Mouse (Mus musculus) midbrain, embryonic 14.5 days (tissue): ENCODE results near the gene Wbp2. TPM values are rescaled to one million over a fixed set of nuclear protein-coding genes. Genes with fewer than 3 reads are reported as not detected.
A peak's percentile ranks its signal among the peaks of the same experiment; 100 is the strongest.

ENCODE experiments used
- ATAC-seq: fragments of 200-750 bp; cut with Nextera tagmentation; 2 replicates; pipeline ENCODE4 v1.8.0; 2017; ENCODE audit warnings: moderate number of reproducible peaks, moderate library complexity; ENCODE audit not compliant: low FRiP score, low TSS enrichment
- DNase-seq: peaks from one replicate; pipeline ENCODE4 v3.0.0-alpha.2; 2015
- H3K27ac ChIP-seq: fragments of 300-500 bp; sonication (generic); replicated peaks from 2 replicates; pipeline ENCODE4 v1.5.1; 2014; ENCODE audit warnings: mild to moderate bottlenecking, low read depth, low read length, moderate library complexity
- H3K27me3 ChIP-seq: fragments of 300-500 bp; sonication (generic); 2 replicates; pipeline ENCODE4 v1.6.1; 2014; ENCODE audit warnings: low read length, control low read depth, mixed read lengths; ENCODE audit not compliant: control insufficient read depth, insufficient read depth
- H3K36me3 ChIP-seq: fragments of 300-500 bp; sonication (generic); 2 replicates; pipeline ENCODE4 v1.6.1; 2014; ENCODE audit warnings: low read length, control low read depth; ENCODE audit not compliant: control insufficient read depth, insufficient read depth
- H3K4me1 ChIP-seq: fragments of 300-500 bp; sonication (generic); 2 replicates; pipeline ENCODE4 v1.6.1; 2014; ENCODE audit warnings: mild to moderate bottlenecking, antibody characterized with exemption, low read length, control low read depth; ENCODE audit not compliant: control insufficient read depth, insufficient read depth
- H3K4me2 ChIP-seq: fragments of 300-500 bp; sonication (generic); 2 replicates; pipeline ENCODE4 v1.6.1; 2014; ENCODE audit warnings: mild to moderate bottlenecking, low read length, moderate library complexity
- H3K4me3 ChIP-seq: fragments of 300-500 bp; sonication (generic); replicated peaks from 2 replicates; pipeline ENCODE4 v1.5.1; 2014; ENCODE audit warnings: low read depth, low read length
- H3K9ac ChIP-seq: fragments of 300-500 bp; sonication (generic); replicated peaks from 2 replicates; pipeline ENCODE4 v1.6.1; 2014; ENCODE audit warnings: mild to moderate bottlenecking, low read length, moderate library complexity
- H3K9me3 ChIP-seq: fragments of 300-500 bp; sonication (generic); 2 replicates; pipeline ENCODE4 v1.6.1; 2016; ENCODE audit warnings: low read length, control low read depth, mixed read lengths; ENCODE audit not compliant: control insufficient read depth
- WGBS: fragments of 180-500 bp; shearing (Covaris S2); extraction: QIAGEN DNeasy Blood & Tissue Kit; methylation state at CpG from one replicate; pipeline ENCODE4 v1.1.7; 2014; 5-methylcytosine and 5-hydroxymethylcytosine counted together
- polyA plus RNA-seq: library from polyadenylated mRNA; unstranded; fragments of >200 nt; fragmentation: Nextera tagmentation; extraction: Ambion mirVana; gene quantifications from 2 replicates; pipeline ENCODE4 v1.2.1, GENCODE M21; 2014

The Wbp2 gene
- polyA plus RNA-seq, 1 experiment from 2014 or later: 160 TPM

DNA sequence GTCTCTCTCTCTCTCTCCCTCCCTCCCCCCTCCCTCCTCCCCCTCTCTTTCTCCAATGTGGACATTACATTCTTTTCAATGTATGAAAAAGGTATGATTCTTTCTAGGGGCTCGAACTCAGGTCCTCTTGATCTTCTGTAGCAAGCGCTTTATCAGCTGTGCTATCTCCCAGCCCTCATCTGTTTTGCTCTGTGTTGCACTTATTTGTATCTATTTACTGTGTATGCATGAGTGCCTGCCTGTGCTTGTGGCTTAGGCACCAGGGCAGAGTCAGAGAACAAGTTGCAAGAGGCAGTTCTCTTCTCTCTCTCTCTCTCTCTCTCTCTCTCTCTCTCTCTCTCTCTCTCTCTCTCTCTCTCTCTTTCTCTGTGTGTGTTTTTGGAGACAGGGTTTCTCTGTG is 18.3 kb upstream of the Wbp2 start:
- H3K9me3 ChIP-seq: no peaks in the 10 kb centered on the region
- no peak overlapping the region for H3K9ac ChIP-seq
- H3K4me2 ChIP-seq: no peak overlapping the region
- H3K4me1 ChIP-seq: peaks cover 18% of the 10 kb centered on the region
- no peak overlapping the region for H3K4me3 ChIP-seq
- H3K27me3 ChIP-seq: peaks cover 46% of the 10 kb centered on the region
- no peaks in the 10 kb centered on the region for H3K36me3 ChIP-seq
- ATAC-seq (no peak), DNase-seq (no peak)
- WGBS: 92% methylated on average over 2 of the region's 2 CpGs
- no peak overlapping the region for H3K27ac ChIP-seq

DNA sequence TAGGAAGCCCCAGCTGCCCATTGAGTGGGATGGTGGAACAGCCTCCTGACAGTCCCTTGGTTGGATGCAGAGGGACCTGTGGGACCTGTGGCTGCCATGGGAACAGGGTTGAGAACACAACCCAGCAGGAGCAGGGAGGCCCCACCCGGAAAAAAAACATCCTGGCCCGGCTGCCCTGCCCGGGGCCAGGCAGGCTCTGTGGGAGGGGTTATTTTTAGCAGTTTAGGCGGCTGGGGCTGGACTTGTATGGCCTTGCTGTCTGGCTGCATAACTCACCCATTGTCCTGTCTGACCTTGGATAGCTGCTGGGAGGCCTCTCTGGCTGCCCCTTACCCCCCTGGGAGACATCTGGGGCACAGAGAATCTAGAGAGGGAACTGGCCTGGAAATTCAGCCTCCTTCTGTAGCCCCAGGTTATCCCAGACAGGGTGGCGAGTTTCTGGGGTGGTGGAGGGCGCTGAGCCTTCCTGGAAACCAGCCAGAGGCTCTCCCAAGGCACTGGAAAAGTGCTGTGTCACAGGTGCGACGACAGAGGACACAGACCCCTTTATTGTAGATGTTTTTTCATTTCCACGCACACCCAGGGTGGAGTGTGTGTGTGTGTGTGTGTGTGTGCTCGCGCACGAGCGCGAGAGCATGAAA is 17.3 kb upstream of the Wbp2 start:
- no peak for ATAC-seq
- H3K9ac ChIP-seq: no peak overlapping the region
- no peaks in the 10 kb centered on the region for H3K9me3 ChIP-seq
- no peak for DNase-seq
- peaks cover 37% of the 10 kb centered on the region for H3K27me3 ChIP-seq
- H3K27ac ChIP-seq: no peak overlapping the region
- H3K4me1 ChIP-seq: peaks cover 14% of the 10 kb centered on the region; the same call in 1 of the 2 replicates
- 43% methylated on average over 14 of the region's 14 CpGs for WGBS
- no peaks in the 10 kb centered on the region for H3K36me3 ChIP-seq
- H3K4me3 ChIP-seq: no peak overlapping the region
- no peak overlapping the region for H3K4me2 ChIP-seq

DNA sequence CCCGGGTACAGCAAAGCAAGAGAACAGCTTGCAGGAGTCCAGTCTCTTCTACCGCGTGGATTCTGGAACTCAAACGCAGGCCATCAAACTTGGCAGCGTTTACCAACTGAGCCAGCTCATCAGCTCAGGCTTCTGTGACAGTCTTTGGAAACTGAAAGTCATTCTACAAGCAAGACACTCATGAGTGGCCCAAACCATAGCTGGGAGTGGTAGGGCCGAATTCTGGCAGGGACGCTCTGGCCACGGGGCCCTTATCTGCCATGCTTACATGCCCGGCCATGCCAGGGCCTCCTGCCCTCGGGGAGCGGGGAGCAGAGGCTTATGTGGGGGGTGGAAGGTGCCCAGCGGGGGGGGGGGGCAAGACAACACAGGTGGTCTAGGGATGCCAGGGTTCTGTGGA is 16.8 kb upstream of the Wbp2 start:
- 78% methylated on average over 12 of the region's 12 CpGs for WGBS
- H3K27ac ChIP-seq: no peak overlapping the region; the same call in 1 of the 2 replicates
- H3K4me1 ChIP-seq: peaks cover 14% of the 10 kb centered on the region; the same call in 1 of the 2 replicates
- H3K4me2 ChIP-seq: no peak overlapping the region
- H3K27me3 ChIP-seq: peaks cover 31% of the 10 kb centered on the region
- DNase-seq: no peak
- no peak for ATAC-seq
- no peak overlapping the region for H3K9ac ChIP-seq
- H3K9me3 ChIP-seq: no peaks in the 10 kb centered on the region
- no peak overlapping the region for H3K4me3 ChIP-seq
- no peaks in the 10 kb centered on the region for H3K36me3 ChIP-seq

DNA sequence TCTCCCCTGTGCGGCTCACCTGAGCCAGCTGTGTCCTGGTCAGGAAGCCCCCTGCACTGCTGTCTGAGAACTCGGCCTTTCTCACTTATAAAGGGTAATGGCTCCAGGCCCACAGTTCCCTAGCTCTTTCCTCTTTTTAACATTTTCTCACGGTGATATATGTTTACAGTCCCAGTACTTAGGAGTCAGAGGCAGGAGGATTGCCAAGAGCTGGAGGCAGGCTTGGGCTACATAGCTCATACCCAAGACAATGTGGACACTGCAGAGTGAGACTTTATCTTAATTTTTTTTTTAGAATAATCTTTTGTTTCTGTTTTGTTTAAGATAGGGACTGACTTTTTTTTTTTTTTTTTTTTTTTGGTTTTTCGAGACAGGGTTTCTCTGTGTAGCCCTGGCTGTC is 15.7 kb upstream of the Wbp2 start:
- WGBS: 65% methylated on average over 3 of the region's 4 CpGs
- Histone ChIP-seq H3K4me1 (peaks cover 14% of the 10 kb centered on the region; the same call in 1 of the 2 replicates), H3K9ac (no peak overlapping the region), H3K4me3 (no peak overlapping the region), H3K4me2 (no peak overlapping the region), H3K27me3 (peaks cover 20% of the 10 kb centered on the region), H3K36me3 (no peaks in the 10 kb centered on the region), H3K9me3 (no peaks in the 10 kb centered on the region), H3K27ac (peak overlapping the region; percentile 76)
- DNase-seq (no peak), ATAC-seq (no peak)

DNA sequence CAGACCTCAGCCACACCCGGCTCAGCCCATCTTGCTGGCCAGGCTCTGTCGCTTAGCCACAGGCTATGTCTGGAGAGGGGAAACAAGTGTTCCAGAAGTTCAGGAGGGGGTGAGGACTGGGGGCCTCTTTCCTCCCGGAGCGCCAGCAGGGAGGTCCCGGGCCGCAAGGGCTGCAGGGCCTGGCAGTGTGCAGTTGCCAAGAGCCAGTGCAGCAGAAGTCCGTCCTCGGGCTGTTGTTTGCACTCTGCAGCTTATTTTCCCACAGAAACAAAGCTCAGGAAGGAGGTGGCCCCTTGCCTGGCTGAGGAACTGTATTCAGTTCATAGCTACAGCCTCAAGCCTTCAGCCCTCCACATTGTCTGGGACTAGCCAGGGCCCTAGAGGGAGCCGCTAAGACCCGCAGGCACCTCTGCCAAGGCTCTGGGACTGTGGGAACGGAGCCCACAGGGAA is 15.2 kb upstream of the Wbp2 start:
- 29% methylated on average over 11 of the region's 11 CpGs for WGBS

DNA sequence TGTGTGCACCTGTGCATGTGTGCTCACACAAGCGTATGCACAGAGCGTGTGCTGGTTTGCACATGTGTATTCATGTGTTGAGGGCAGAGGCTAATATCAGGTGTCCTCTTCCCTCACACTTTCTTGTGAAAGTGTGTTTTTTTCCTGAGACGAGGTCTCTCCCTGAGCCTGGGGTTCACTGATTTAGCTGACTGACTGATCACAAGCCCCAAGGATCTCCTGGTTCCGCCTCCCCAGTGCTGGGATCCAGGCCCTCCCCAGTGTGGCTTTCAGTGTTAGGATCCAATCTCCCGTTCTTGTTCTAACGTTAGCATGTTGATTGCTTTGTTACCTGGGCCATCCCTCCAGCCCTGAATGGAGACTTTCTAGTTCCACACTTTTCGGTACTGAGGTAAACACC is 14.0 kb upstream of the Wbp2 start:
- WGBS: 81% methylated on average over 7 of the region's 7 CpGs
- Histone ChIP-seq H3K9me3 (no peaks in the 10 kb centered on the region), H3K27ac (no peak overlapping the region)

More for the DNA sequence above, 15.2 kb upstream of the Wbp2 start:
- peak overlapping the region; percentile 76 for H3K27ac ChIP-seq
- H3K4me1 ChIP-seq: peaks cover 14% of the 10 kb centered on the region; the same call in 1 of the 2 replicates
- no peaks in the 10 kb centered on the region for H3K9me3 ChIP-seq
- no peak overlapping the region for H3K4me2 ChIP-seq
- H3K9ac ChIP-seq: no peak overlapping the region
- peak; percentile 56 for DNase-seq
- no peak for ATAC-seq
- H3K36me3 ChIP-seq: no peaks in the 10 kb centered on the region
- H3K27me3 ChIP-seq: peaks cover 15% of the 10 kb centered on the region
- H3K4me3 ChIP-seq: no peak overlapping the region

DNA sequence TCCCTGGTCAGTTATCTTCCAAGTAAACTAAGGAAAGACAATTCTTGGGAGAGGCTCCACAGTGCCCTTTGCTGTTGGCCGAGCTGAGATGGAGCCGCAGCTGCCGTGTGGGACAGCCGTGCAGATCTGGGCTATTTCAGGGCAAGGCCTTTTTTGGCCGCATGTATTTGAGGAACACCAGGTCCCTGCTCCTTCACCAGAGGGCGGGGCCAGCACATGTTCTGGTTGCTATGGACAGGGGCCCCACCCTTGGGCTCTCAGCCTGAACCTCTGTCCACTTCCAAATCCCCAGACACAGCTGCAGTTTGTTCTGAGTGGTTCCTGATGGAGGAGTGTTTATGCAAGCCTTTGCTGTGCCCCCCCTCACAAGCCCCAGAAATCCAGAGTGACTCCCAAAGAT is 13.6 kb upstream of the Wbp2 start:
- DNase-seq (no peak), ATAC-seq (no peak)
- no peak overlapping the region for H3K9ac ChIP-seq
- no peak overlapping the region for H3K4me2 ChIP-seq
- 86% methylated on average over 6 of the region's 6 CpGs for WGBS
- H3K4me3 ChIP-seq: no peak overlapping the region
- no peak overlapping the region for H3K27ac ChIP-seq
- no peaks in the 10 kb centered on the region for H3K36me3 ChIP-seq
- H3K4me1 ChIP-seq: peaks cover 14% of the 10 kb centered on the region; the same call in 1 of the 2 replicates
- no peaks in the 10 kb centered on the region for H3K9me3 ChIP-seq
- H3K27me3 ChIP-seq: 0 out of 2 replicates have a peak, but pooled peaks cover 1% of the 10 kb centered on the region

More for the DNA sequence above, 14.0 kb upstream of the Wbp2 start:
- H3K4me1 ChIP-seq: peaks cover 14% of the 10 kb centered on the region; the same call in 1 of the 2 replicates
- ATAC-seq (no peak), DNase-seq (no peak)
- H3K27me3 ChIP-seq: 0 out of 2 replicates have a peak, but pooled peaks cover 5% of the 10 kb centered on the region
- no peak overlapping the region for H3K9ac ChIP-seq
- no peak overlapping the region for H3K4me2 ChIP-seq
- no peak overlapping the region for H3K4me3 ChIP-seq
- no peaks in the 10 kb centered on the region for H3K36me3 ChIP-seq

DNA sequence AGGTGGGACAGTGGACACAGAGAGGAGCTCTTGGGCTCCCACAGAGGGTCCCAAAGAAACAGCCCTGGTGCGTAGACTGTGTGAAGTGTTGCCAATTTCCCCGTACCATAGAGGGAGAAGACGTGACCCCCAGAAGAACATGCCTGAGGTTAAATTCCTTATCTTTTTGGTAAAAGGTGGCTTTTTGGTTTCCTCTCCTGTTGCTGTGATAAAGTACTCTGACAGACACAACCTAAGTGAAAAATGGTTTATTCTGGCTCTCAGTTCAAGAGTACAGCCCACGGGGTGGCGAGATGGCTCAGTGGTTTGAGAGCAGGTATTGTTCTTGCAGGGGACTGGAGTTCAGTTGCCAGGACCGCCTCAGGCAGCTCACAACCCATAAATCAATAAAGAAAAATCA is 12.7 kb upstream of the Wbp2 start:
- Histone ChIP-seq H3K36me3 (no peaks in the 10 kb centered on the region), H3K9me3 (no peaks in the 10 kb centered on the region), H3K4me2 (no peak overlapping the region), H3K27ac (no peak overlapping the region), H3K9ac (no peak overlapping the region), H3K27me3 (no peaks in the 10 kb centered on the region), H3K4me1 (peaks cover 12% of the 10 kb centered on the region; the same call in 1 of the 2 replicates), H3K4me3 (no peak overlapping the region)
- DNase-seq (no peak), ATAC-seq (no peak)
- 85% methylated on average over 6 of the region's 6 CpGs for WGBS
